8 mouse cellular contexts compared by ENCODE assay signal in the genomic region with DNA sequence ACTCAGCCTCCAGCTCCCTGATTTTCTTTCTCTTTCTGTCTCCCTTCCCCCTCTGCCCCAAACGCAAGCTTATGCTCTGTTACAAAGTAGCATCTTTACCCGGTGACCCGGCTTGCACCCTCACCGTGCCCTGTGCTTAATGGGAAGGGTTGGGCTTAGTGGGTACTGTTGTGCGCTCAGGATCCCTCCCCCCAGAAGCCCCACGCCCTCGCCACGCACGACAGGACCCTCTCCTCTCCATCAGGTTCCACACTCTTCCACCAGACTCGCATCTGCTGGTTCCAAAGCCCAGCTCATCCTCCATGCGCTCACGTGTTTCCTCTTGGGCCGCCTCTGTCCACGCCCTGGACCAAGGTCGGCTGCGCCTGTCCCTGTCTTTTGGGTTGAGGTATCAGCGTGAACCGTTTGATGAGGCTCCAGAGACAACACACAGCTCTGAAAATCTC. TPM values are rescaled to one million over a fixed set of nuclear protein-coding genes. Genes with fewer than 3 reads are reported as not detected.
DNase-seq lines count a peak whose midpoint lies in the region; ATAC-seq and TF ChIP-seq lines count a peak whose summit lies in the region.

No protein-coding gene starts in this region.

- H3K9ac ChIP-seq in kidney, postnatal 0 days (ENCODE audit: low read depth, low read length): peak overlapping the region; percentile 69
- H3K9ac ChIP-seq in intestine, embryonic 15.5 days: peak overlapping the region; percentile 62; the same call in 1 of the 2 replicates

- TF ChIP-seq POLR2A in embryonic fibroblast, embryonic 13.5 days (IDR thresholded peaks at IDR 0.05; ENCODE audit: low read depth, low read length): no peak
- no peak for TF ChIP-seq POLR2A in myocyte (IDR thresholded peaks at IDR 0.05; ENCODE audit: insufficient read length, low read depth)

- H3K79me2 ChIP-seq in myocyte (ENCODE audit: control insufficient read depth, insufficient read depth): peaks cover 6% of the 10 kb centered on the region

- no peaks in the 10 kb centered on the region for H3K9me3 ChIP-seq in kidney, postnatal 0 days (replicated peaks; ENCODE audit: low read length)
- H3K9me3 ChIP-seq in intestine, embryonic 15.5 days: no peaks in the 10 kb centered on the region

- WGBS in kidney, postnatal 0 days: 4% methylated on average over 18 of the region's 18 CpGs
- WGBS in intestine, embryonic 15.5 days: 2% methylated on average over 18 of the region's 18 CpGs

- no peaks in the 10 kb centered on the region for H3K36me3 ChIP-seq in kidney, postnatal 0 days (ENCODE audit: insufficient read depth, low read length)
- H3K36me3 ChIP-seq in intestine, embryonic 15.5 days: no peaks in the 10 kb centered on the region
- H3K36me3 ChIP-seq in myocyte (ENCODE audit: control insufficient read depth, insufficient read depth): no peaks in the 10 kb centered on the region

- H3K4me3 ChIP-seq in kidney, postnatal 0 days (replicated peaks; ENCODE audit: low read depth, low read length): peak overlapping the region; percentile 82
- peak overlapping the region; percentile 69 for H3K4me3 ChIP-seq in embryonic fibroblast, embryonic 13.5 days (ENCODE audit: insufficient read depth, low read length)
- H3K4me3 ChIP-seq in intestine, embryonic 15.5 days (replicated peaks): peak overlapping the region; percentile 72
- peak overlapping the region; percentile 57 for H3K4me3 ChIP-seq in myocyte

- no peak for TF ChIP-seq CTCF in kidney, postnatal 0 days (IDR thresholded peaks at IDR 0.05; ENCODE audit: low read depth)
- no peak for TF ChIP-seq CTCF in embryonic fibroblast, embryonic 13.5 days (IDR thresholded peaks at IDR 0.05; ENCODE audit: borderline replicate concordance, insufficient read depth, low read length)

- peaks cover 11% of the 10 kb centered on the region for H3K27me3 ChIP-seq in kidney, postnatal 0 days (ENCODE audit: insufficient read depth, low read length)
- peaks cover 33% of the 10 kb centered on the region for H3K27me3 ChIP-seq in intestine, embryonic 15.5 days (replicated peaks)
- H3K27me3 ChIP-seq in myocyte (ENCODE audit: control insufficient read depth, insufficient read depth, insufficient read length): peaks cover 7% of the 10 kb centered on the region

- H3K4me2 ChIP-seq in kidney, postnatal 0 days (ENCODE audit: low read length): peak overlapping the region; percentile 98
- H3K4me2 ChIP-seq in intestine, embryonic 15.5 days (replicated peaks): peak overlapping the region; percentile 95
- H3K4me2 ChIP-seq in myocyte (ENCODE audit: low read depth): peak overlapping the region; percentile 77

- no peak overlapping the region for H3K27ac ChIP-seq in kidney, postnatal 0 days
- no peak overlapping the region for H3K27ac ChIP-seq in embryonic fibroblast, embryonic 13.5 days (ENCODE audit: insufficient read depth, low read length)
- 0 out of 2 replicates have a peak overlapping the region, but pooled peaks have one; percentile 65 for H3K27ac ChIP-seq in intestine, embryonic 15.5 days

- H3K4me1 ChIP-seq in kidney, postnatal 0 days (replicated peaks; ENCODE audit: insufficient read depth, low read length): no peaks in the 10 kb centered on the region
- no peaks in the 10 kb centered on the region; the same call in 1 of the 2 replicates for H3K4me1 ChIP-seq in embryonic fibroblast, embryonic 13.5 days (ENCODE audit: control insufficient read depth, insufficient read depth, low read length)
- H3K4me1 ChIP-seq in intestine, embryonic 15.5 days (replicated peaks): 0 out of 2 replicates have a peak, but pooled peaks cover 15% of the 10 kb centered on the region

- H3ac ChIP-seq in myocyte (ENCODE audit: control insufficient read depth, insufficient read length): peak overlapping the region; percentile 85

- no peak for DNase-seq in kidney, postnatal 0 days (ENCODE audit: low spot score)
- no peak for DNase-seq in kidney, postnatal 10 days
- peak; percentile 21 for DNase-seq in adrenal gland, postnatal 25 days
- DNase-seq in urinary bladder, postnatal 25 days (ENCODE audit: low spot score): no peak
- DNase-seq in thymus, postnatal 4 days: no peak

- ATAC-seq in kidney, postnatal 0 days (replicated peaks; ENCODE audit: low FRiP score, low read depth): no peak
- peak; percentile 18 for ATAC-seq in intestine, embryonic 15.5 days

TF ChIP-seq in myocyte, 11 proteins besides CTCF, POLR2A, EP300 and RAD21:
- TF ChIP-seq POLR2AphosphoS2 (IDR thresholded peaks at IDR 0.05; ENCODE audit: insufficient read length, low read depth) (no peak), TCF12 (IDR thresholded peaks at IDR 0.05; ENCODE audit: insufficient read depth, poor library complexity, severe bottlenecking) (no peak)

RNA-seq across cellular contexts. Expression of gene 9030612E09Rik, which starts 0.7 kb away (rescaled TPM):
- polyA plus RNA-seq in kidney, postnatal 0 days (2015; fragmentation: Nextera tagmentation; extraction: Ambion mirVana): 0.62 and 0.68 TPM in 2 replicates
- total RNA-seq in adrenal gland, postnatal 25 days (2021): 0.82 TPM in 1 of 2 replicates, not detected in the other
- 0.28 TPM in 1 of 2 replicates, not detected in the other for polyA plus RNA-seq in embryonic fibroblast, embryonic 13.5 days (2011; ENCODE audit: insufficient read length, low read depth, missing spikeins)
- 0.29 and 0.48 TPM in 2 replicates for polyA plus RNA-seq in intestine, embryonic 15.5 days (2015; fragmentation: Nextera tagmentation; extraction: Ambion mirVana)
- polyA plus RNA-seq in myocyte (2012; fragmentation: generic; extraction: Trizol): 0.35 TPM

RNA-seq across cellular contexts. Expression of gene Sobp, which starts 0.8 kb away (rescaled TPM):
- 0.91 and 1.2 TPM in 2 replicates for polyA plus RNA-seq in kidney, postnatal 0 days (2015; fragmentation: Nextera tagmentation; extraction: Ambion mirVana)
- 6.2 and 6.3 TPM in 2 replicates for total RNA-seq in adrenal gland, postnatal 25 days (2021)
- polyA plus RNA-seq in embryonic fibroblast, embryonic 13.5 days (2011; ENCODE audit: insufficient read length, low read depth, missing spikeins): 1.6 and 2.6 TPM in 2 replicates
- 0.96 and 1.1 TPM in 2 replicates for polyA plus RNA-seq in intestine, embryonic 15.5 days (2015; fragmentation: Nextera tagmentation; extraction: Ambion mirVana)
- polyA plus RNA-seq in myocyte (2012; fragmentation: generic; extraction: Trizol): 3.2 TPM

RNA-seq across cellular contexts. Expression of gene Pdss2, which starts 46.1 kb away (rescaled TPM):
- polyA plus RNA-seq in kidney, postnatal 0 days (2015; fragmentation: Nextera tagmentation; extraction: Ambion mirVana): 13.7 and 15.6 TPM in 2 replicates
- total RNA-seq in adrenal gland, postnatal 25 days (2021): 15.3 and 19.2 TPM in 2 replicates
- polyA plus RNA-seq in embryonic fibroblast, embryonic 13.5 days (2011; ENCODE audit: insufficient read length, low read depth, missing spikeins): 7.1 and 10.9 TPM in 2 replicates
- polyA plus RNA-seq in intestine, embryonic 15.5 days (2015; fragmentation: Nextera tagmentation; extraction: Ambion mirVana): 14.8 and 17.2 TPM in 2 replicates
- polyA plus RNA-seq in myocyte (2012; fragmentation: generic; extraction: Trizol): 8.5 TPM
